Mouse (Mus musculus): ENCODE results near the gene 2310011J03Rik.

DNA sequence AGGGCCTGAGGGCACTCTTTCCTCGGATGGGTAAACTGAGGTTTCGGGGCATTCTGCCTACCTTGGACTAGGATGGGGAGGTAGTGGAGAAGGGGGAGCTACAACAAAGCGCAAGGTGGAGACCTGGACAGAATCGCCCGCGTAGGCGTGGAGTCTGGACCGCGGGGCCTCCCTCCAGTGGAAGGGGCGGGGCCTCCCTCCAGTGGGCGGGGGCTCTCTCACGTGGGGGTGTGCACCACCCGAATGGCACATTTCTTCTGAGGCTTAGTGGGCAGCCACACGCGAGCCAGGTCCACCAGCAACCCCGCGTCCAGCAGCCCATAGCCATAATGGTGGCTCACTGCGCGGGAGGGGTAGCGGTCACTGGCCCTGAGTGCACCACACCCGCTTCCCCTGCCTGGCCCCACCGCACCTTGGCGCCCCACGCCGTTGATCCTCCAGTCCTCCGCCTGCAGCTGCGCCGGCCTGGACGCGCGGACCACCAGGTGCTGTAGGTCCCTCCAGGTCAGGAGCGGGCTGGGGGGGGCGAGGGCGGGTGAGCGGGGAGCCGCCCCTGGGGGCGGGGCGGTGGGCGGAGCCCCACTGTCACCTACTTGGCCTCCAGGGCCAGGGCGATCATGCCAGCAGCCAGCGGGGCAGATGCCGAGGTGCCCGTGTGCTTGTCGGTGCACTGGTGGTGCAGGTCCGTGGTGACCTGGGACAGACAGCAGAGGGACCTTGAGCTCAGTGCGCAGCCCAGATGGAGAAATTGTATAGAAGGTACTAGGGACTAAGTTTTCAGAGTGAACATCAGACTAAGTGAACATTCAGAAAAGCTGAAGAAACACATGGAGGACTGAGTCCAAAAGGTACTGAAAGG lies 3.2 kb upstream of the 2310011J03Rik start:
- TF ChIP-seq CTCF (IDR thresholded peaks at IDR 0.05; ENCODE audit: control insufficient read depth, insufficient read depth, insufficient read length) (no peak), MYOD1 (IDR thresholded peaks at IDR 0.05; ENCODE audit: control insufficient read depth, insufficient read length, low read depth) (no peak), MAX (IDR thresholded peaks at IDR 0.05) (no peak), MYOG (IDR thresholded peaks at IDR 0.05; ENCODE audit: control insufficient read depth, extremely low read depth, insufficient read length) (no peak), USF1 (IDR thresholded peaks at IDR 0.05; ENCODE audit: low read depth) (no peak), CEBPB (IDR thresholded peaks at IDR 0.05; ENCODE audit: low read depth) (no peak), FOSL1 (IDR thresholded peaks at IDR 0.05; ENCODE audit: insufficient read depth, low read length, poor library complexity, severe bottlenecking) (no peak)
